Mouse (Mus musculus) heart, embryonic 13.5 days (tissue): Measurements from ENCODE around the gene Irf2bp1. TPM values are rescaled to one million over a fixed set of nuclear protein-coding genes. Genes with fewer than 3 reads are reported as not detected.

Source experiments
- ATAC-seq: fragments of 200-750 bp; cut with Nextera tagmentation; 2 replicates; pipeline ENCODE4 v1.8.0; 2017; ENCODE audit warnings: moderate TSS enrichment; ENCODE audit not compliant: insufficient number of reproducible peaks, low FRiP score, low TSS enrichment; ENCODE audit errors: extremely low read depth
- H3K27ac ChIP-seq: fragments of 300-500 bp; sonication (generic); replicated peaks from 2 replicates; pipeline ENCODE4 v1.5.1; 2015; ENCODE audit warnings: moderate library complexity, mild to moderate bottlenecking, inconsistent platforms
- H3K27me3 ChIP-seq: fragments of 300-500 bp; sonication (generic); replicated peaks from 2 replicates; pipeline ENCODE4 v1.6.1; 2015; ENCODE audit warnings: mild to moderate bottlenecking, inconsistent platforms
- H3K36me3 ChIP-seq: fragments of 300-500 bp; sonication (generic); 2 replicates; pipeline ENCODE4 v1.6.1; 2015; ENCODE audit warnings: mild to moderate bottlenecking, inconsistent platforms
- H3K4me1 ChIP-seq: fragments of 300-500 bp; sonication (generic); 2 replicates; pipeline ENCODE4 v1.6.1; 2015; ENCODE audit warnings: inconsistent platforms
- H3K4me2 ChIP-seq: fragments of 300-500 bp; sonication (generic); 2 replicates; pipeline ENCODE4 v1.6.1; 2015; ENCODE audit warnings: inconsistent platforms, mild to moderate bottlenecking, moderate library complexity
- H3K4me3 ChIP-seq: fragments of 300-500 bp; sonication (generic); 2 replicates; pipeline ENCODE4 v1.5.1; 2015; ENCODE audit warnings: moderate library complexity, mild to moderate bottlenecking, inconsistent platforms
- H3K9ac ChIP-seq: fragments of 300-500 bp; sonication (generic); 2 replicates; pipeline ENCODE4 v1.6.1; 2015; ENCODE audit warnings: inconsistent platforms, mild to moderate bottlenecking, moderate library complexity
- H3K9me3 ChIP-seq: fragments of 300-500 bp; sonication (generic); 2 replicates; pipeline ENCODE4 v1.6.1; 2016; ENCODE audit warnings: inconsistent platforms
- WGBS: fragments of 180-500 bp; shearing (Covaris S2); methylation state at CpG from one replicate; pipeline ENCODE4 v1.1.7; 2015; ENCODE audit warnings: mixed read lengths; 5-methylcytosine and 5-hydroxymethylcytosine counted together
- polyA plus RNA-seq: library from polyadenylated mRNA; unstranded; fragments of >200 nt; fragmentation: Nextera tagmentation; extraction: Ambion mirVana; gene quantifications from 2 replicates; pipeline ENCODE4 v1.2.1, GENCODE M21; 2015

Gene Irf2bp1
- polyA plus RNA-seq, 1 experiment from 2014 or later: 12.4 TPM

GRCm38 (mm10) chr7:18986503-18986902, 17.3 kb upstream of the Irf2bp1 start:
- no peak for ATAC-seq
- Histone ChIP-seq H3K36me3 (no peaks in the 10 kb centered on the region), H3K9ac (no peak overlapping the region), H3K4me2 (no peak overlapping the region), H3K4me3 (no peak overlapping the region), H3K27me3 (peaks cover 29% of the 10 kb centered on the region), H3K27ac (no peak overlapping the region), H3K9me3 (no peaks in the 10 kb centered on the region), H3K4me1 (peaks cover 11% of the 10 kb centered on the region)
- 59% methylated on average over 2 of the region's 2 CpGs for WGBS

- peaks cover 17% of the 10 kb centered on the region for H3K4me1 ChIP-seq
- no peak for ATAC-seq
- H3K36me3 ChIP-seq: no peaks in the 10 kb centered on the region
- no peaks in the 10 kb centered on the region for H3K9me3 ChIP-seq
- no peak within 1 kb of the TSS for H3K4me2 ChIP-seq
- no peak within 1 kb of the TSS for H3K27ac ChIP-seq
- no peak within 1 kb of the TSS for H3K4me3 ChIP-seq
- 49% methylated on average over 2 of the region's 2 CpGs for WGBS
- H3K27me3 ChIP-seq: peaks cover 35% of the 10 kb centered on the region
- no peak within 1 kb of the TSS for H3K9ac ChIP-seq
Measured at GRCm38 (mm10) chr7:18987100-18987499, 16.7 kb upstream of the Irf2bp1 start, which contains the start of gene Nanos2. Gene Nanos2, plus strand, starts transcription at chr7:18987400.

- H3K27ac ChIP-seq: no peak overlapping the region
- no peak for ATAC-seq
- no peak overlapping the region for H3K4me2 ChIP-seq
- H3K27me3 ChIP-seq: peaks cover 41% of the 10 kb centered on the region
- 58% methylated on average over 13 of the region's 13 CpGs for WGBS
- no peak overlapping the region for H3K4me3 ChIP-seq
- no peaks in the 10 kb centered on the region for H3K9me3 ChIP-seq
- no peak overlapping the region for H3K9ac ChIP-seq
- no peaks in the 10 kb centered on the region for H3K36me3 ChIP-seq
- peaks cover 22% of the 10 kb centered on the region for H3K4me1 ChIP-seq
Measured at GRCm38 (mm10) chr7:18987747-18988146, 16.1 kb upstream of the Irf2bp1 start.

GRCm38 (mm10) chr7:18988780-18989179, 15.1 kb upstream of the Irf2bp1 start:
- no peak for ATAC-seq
- Histone ChIP-seq H3K27ac (no peak overlapping the region), H3K4me1 (peaks cover 22% of the 10 kb centered on the region), H3K36me3 (0 out of 2 replicates have a peak, but pooled peaks cover 1% of the 10 kb centered on the region), H3K9me3 (no peaks in the 10 kb centered on the region), H3K27me3 (peaks cover 52% of the 10 kb centered on the region), H3K9ac (no peak overlapping the region), H3K4me2 (no peak overlapping the region), H3K4me3 (no peak overlapping the region)
- WGBS: 51% methylated on average over 6 of the region's 6 CpGs

GRCm38 (mm10) chr7:18989995-18990394, 13.8 kb upstream of the Irf2bp1 start:
- whole genome bisulfite sequencing: 10% methylated on average over 5 of the region's 5 CpGs
- H3K4me2 ChIP-seq: peak overlapping the region; percentile 84
- H3K27me3 ChIP-seq: peaks cover 56% of the 10 kb centered on the region
- no peak for ATAC-seq
- peak overlapping the region; percentile 58 for H3K4me3 ChIP-seq
- peaks cover 12% of the 10 kb centered on the region; the same call in 1 of the 2 replicates for H3K36me3 ChIP-seq
- H3K27ac ChIP-seq: peak overlapping the region; percentile 82; the same call in 1 of the 2 replicates
- H3K4me1 ChIP-seq: peaks cover 22% of the 10 kb centered on the region
- H3K9ac ChIP-seq: peak overlapping the region; percentile 38; the same call in 1 of the 2 replicates
- H3K9me3 ChIP-seq: no peaks in the 10 kb centered on the region

- Histone ChIP-seq H3K4me2 (peak within 1 kb of the TSS; percentile 84), H3K9me3 (no peaks in the 10 kb centered on the region), H3K27ac (peak within 1 kb of the TSS; percentile 82), H3K9ac (peak within 1 kb of the TSS; percentile 81), H3K4me1 (peaks cover 22% of the 10 kb centered on the region), H3K4me3 (peak within 1 kb of the TSS; percentile 58), H3K36me3 (peaks cover 17% of the 10 kb centered on the region; the same call in 1 of the 2 replicates), H3K27me3 (peaks cover 56% of the 10 kb centered on the region)
- WGBS: under 1% methylated on average over 37 of the region's 37 CpGs
- peak; percentile 85 for ATAC-seq
Measured at GRCm38 (mm10) chr7:18990601-18991295, 13.1 kb upstream of the Irf2bp1 start, which contains the start of gene Mypop. Gene Mypop, plus strand, starts transcription at chr7:18991245.

GRCm38 (mm10) chr7:18991660-18992293, 12.1 kb upstream of the Irf2bp1 start:
- H3K4me2 ChIP-seq: peak overlapping the region; percentile 84
- peaks cover 56% of the 10 kb centered on the region for H3K27me3 ChIP-seq
- H3K9ac ChIP-seq: peak overlapping the region; percentile 81
- no peak for ATAC-seq
- H3K9me3 ChIP-seq: no peaks in the 10 kb centered on the region
- WGBS: under 1% methylated on average over 59 of the region's 59 CpGs
- H3K27ac ChIP-seq: no peak overlapping the region
- H3K4me1 ChIP-seq: peaks cover 22% of the 10 kb centered on the region
- H3K36me3 ChIP-seq: peaks cover 27% of the 10 kb centered on the region
- peak overlapping the region; percentile 58 for H3K4me3 ChIP-seq

DNA sequence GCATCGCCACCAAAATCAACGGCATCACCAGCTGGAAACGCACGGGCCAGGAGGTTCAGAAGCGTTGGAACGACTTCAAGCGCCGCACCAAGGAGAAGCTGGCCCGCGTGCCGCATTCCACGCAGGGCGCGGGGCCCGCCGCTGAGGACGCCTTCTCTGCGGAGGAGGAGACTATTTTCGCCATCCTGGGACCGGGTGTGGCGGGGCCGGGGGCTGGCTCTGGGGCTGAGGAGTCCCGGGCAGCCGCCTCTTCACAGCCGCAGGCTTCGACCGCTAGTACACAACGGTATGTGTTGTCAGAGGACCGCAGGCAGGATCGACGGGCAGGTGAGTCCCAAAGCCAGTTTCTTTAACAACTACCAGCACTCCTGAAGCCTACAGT, 11.6 kb upstream of the Irf2bp1 start:
- no peak for ATAC-seq

GRCm38 (mm10) chr7:18993036-18993435, 10.8 kb upstream of the Irf2bp1 start:
- Histone ChIP-seq H3K4me3 (no peak overlapping the region), H3K9ac (no peak overlapping the region), H3K27me3 (peaks cover 49% of the 10 kb centered on the region), H3K27ac (no peak overlapping the region), H3K4me2 (no peak overlapping the region), H3K9me3 (no peaks in the 10 kb centered on the region), H3K36me3 (peaks cover 36% of the 10 kb centered on the region), H3K4me1 (peaks cover 22% of the 10 kb centered on the region)
- ATAC-seq: no peak
- 86% methylated on average over 5 of the region's 5 CpGs for WGBS

More for the DNA sequence above, 11.6 kb upstream of the Irf2bp1 start:
- peaks cover 55% of the 10 kb centered on the region for H3K27me3 ChIP-seq
- H3K9me3 ChIP-seq: no peaks in the 10 kb centered on the region
- H3K4me2 ChIP-seq: peak overlapping the region; percentile 84
- H3K4me3 ChIP-seq: peak overlapping the region; percentile 58
- 3% methylated on average over 31 of the region's 31 CpGs for WGBS
- H3K4me1 ChIP-seq: peaks cover 22% of the 10 kb centered on the region
- H3K36me3 ChIP-seq: peaks cover 29% of the 10 kb centered on the region
- H3K27ac ChIP-seq: no peak overlapping the region
- H3K9ac ChIP-seq: peak overlapping the region; percentile 81

- ATAC-seq: no peak
- Histone ChIP-seq H3K9ac (0 out of 2 replicates have a peak overlapping the region, but pooled peaks have one; percentile 8), H3K9me3 (no peaks in the 10 kb centered on the region), H3K4me2 (no peak overlapping the region), H3K4me1 (peaks cover 36% of the 10 kb centered on the region), H3K27me3 (peaks cover 4% of the 10 kb centered on the region), H3K27ac (no peak overlapping the region), H3K36me3 (peaks cover 34% of the 10 kb centered on the region), H3K4me3 (no peak overlapping the region)
- WGBS: 40% methylated on average over 9 of the region's 9 CpGs
Measured at GRCm38 (mm10) chr7:18998835-18999234, 5.0 kb upstream of the Irf2bp1 start.

DNA sequence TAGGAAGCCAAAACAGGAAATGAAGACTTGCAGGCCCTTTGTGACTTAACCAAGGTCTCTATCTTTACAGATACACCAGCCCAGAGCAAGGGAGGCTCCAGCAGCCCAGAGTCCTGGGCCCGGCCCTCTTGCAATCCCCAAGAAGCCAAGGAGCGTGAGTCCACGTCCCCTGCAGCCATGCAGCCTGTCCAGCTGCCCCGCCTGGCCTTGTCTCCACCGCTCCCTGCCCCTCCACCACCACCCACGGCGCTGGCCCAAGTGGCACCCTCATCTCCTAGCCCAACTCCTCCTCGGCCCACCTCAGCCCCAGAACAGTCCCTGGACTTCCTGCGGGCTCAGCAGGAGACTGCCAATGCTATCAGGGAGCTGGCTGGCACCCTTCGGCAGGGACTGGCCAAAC, 3.4 kb upstream of the Irf2bp1 start:
- no peak for ATAC-seq
- 27% methylated on average over 10 of the region's 10 CpGs for WGBS
- H3K4me3 ChIP-seq: peak overlapping the region; percentile 54
- no peaks in the 10 kb centered on the region for H3K9me3 ChIP-seq
- H3K27ac ChIP-seq: peak overlapping the region; percentile 78
- H3K4me1 ChIP-seq: peaks cover 47% of the 10 kb centered on the region
- no peaks in the 10 kb centered on the region for H3K27me3 ChIP-seq
- peaks cover 25% of the 10 kb centered on the region for H3K36me3 ChIP-seq
- peak overlapping the region; percentile 85 for H3K9ac ChIP-seq
- H3K4me2 ChIP-seq: peak overlapping the region; percentile 98
